Mouse (Mus musculus): ENCODE results near the gene Tmem245.

GRCm38 (mm10) chr4:56930312-56930711, 16.9 kb downstream of the Tmem245 start:
- no peak for TF ChIP-seq RCOR1 (IDR thresholded peaks at IDR 0.05; ENCODE audit: low read depth, low read length)
- no peak for TF ChIP-seq CTCF (IDR thresholded peaks at IDR 0.05 in 2 of 3, conservative IDR thresholded peaks at IDR 0.05 in 1 of 3; ENCODE audit: control insufficient read depth in 1 of 3, insufficient read depth in 1 of 3, low read depth in 2 of 3, low read length in 3 of 3, poor library complexity in 1 of 3, severe bottlenecking in 1 of 3)
- no peak for TF ChIP-seq EP300 (IDR thresholded peaks at IDR 0.05; ENCODE audit: low read depth in 1 of 2, low read length in 2 of 2)
- no peak for TF ChIP-seq ELF1 (IDR thresholded peaks at IDR 0.05; ENCODE audit: low read depth, low read length)
- no peak for TF ChIP-seq USF1 (IDR thresholded peaks at IDR 0.05; ENCODE audit: low read depth, low read length)
